Mouse (Mus musculus) olfactory bulb, adult 2 months (tissue): ENCODE measurements around the gene Siva1.

Source experiments
- CTCF ChIP-seq: fragments of 200-500 bp; IDR thresholded peaks from 2 replicates; pipeline ENCODE4 v1.5.1; 2012; ENCODE audit warnings: low read depth, mild to moderate bottlenecking, low read length, moderate library complexity; ENCODE audit not compliant: insufficient read depth
- POLR2A ChIP-seq: fragments of 200-500 bp; IDR thresholded peaks from 2 replicates; pipeline ENCODE4 v1.6.1; 2012; ENCODE audit warnings: mild to moderate bottlenecking, low read depth, low read length, moderate library complexity; ENCODE audit not compliant: insufficient read depth

DNA sequence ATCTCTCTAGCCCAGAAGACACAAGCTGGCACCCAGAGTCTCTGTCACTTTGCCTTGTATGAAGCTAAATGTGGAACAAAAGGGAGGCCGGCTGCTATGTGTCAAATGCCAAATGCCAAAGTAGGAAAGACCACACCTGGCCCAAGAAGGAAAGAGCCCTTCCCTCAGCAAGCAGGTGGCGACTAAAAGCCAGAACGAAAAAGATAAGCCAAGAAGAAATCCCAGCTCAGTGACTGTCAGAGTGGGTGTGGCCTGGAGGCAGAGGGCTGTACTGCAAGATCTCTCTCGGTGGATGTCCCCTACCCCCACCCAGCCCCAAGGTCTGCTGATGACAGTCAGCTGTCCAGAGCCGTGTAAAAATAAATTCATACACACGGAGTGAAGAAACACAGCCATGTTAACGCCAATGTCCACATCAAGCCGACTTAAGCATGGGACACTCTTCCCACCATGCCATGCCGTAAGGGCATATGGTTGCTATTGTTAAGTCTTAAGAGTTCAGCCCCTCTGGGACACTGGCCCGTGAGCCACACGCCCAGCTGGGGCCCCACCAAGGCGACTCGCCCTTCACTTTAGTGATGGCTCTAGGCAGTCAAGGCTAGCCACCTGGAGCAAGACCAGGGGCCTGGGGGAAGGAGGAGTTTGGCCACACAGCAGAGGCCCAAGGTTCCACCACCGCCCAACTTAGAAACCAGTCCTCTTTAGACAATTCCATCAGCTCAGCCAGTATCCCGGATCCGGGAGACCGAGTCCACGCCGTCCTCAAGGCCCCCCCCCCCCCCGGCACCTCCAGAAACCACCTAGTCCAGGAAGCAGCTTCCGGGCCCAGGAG, 28.5 kb downstream of the Siva1 start:
- TF ChIP-seq CTCF (no peak), POLR2A (no peak)
